Mouse (Mus musculus) stomach, postnatal 0 days (tissue): ENCODE measurements around the gene Kl.

Source experiments
- CTCF ChIP-seq: IDR thresholded peaks from 2 replicates; pipeline ENCODE4 v1.5.1; 2016; ENCODE audit warnings: antibody characterized with exemption, low read depth, mild to moderate bottlenecking, moderate library complexity
- EP300 ChIP-seq: optimal IDR thresholded peaks from 2 replicates; pipeline ENCODE3; 2016; ENCODE audit warnings: antibody characterized with exemption

DNA sequence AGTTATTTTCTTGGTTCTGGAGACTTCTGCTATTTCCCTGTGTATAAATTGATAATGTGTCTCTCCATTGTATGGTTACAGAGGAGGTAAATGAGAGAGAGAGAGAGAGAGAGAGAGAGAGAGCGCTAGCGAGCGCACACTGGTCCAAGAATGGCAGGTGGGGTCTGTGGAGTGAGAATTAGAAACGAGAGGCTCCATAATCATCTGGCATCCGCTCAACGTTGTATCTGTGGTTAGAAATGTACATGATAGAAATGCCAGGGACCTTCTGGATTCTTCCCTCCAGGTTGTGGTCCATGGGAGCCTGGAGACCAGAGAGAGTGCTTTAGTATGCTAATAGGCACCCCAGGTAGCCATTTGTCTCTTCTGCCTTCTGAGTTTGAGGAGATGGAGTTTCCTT, 76.5 kb downstream of the Kl start:
- TF ChIP-seq EP300 (no peak), CTCF (no peak)
